Mouse (Mus musculus) liver, postnatal 0 days (tissue): ENCODE data around the gene Ankrd44.

Source experiments
- CTCF ChIP-seq: sonication (generic); IDR thresholded peaks from 2 replicates; pipeline ENCODE4 v1.5.1; 2016; ENCODE audit warnings: antibody characterized with exemption, low read depth
- EP300 ChIP-seq: IDR thresholded peaks from 2 replicates; pipeline ENCODE4 v1.6.1; 2016; ENCODE audit warnings: antibody characterized with exemption, low read depth, mild to moderate bottlenecking

- TF ChIP-seq CTCF (no peak), EP300 (no peak)
Measured at GRCm38 (mm10) chr1:54966858-54967257, 40.7 kb upstream of the Ankrd44 start.
